ENCODE assay signal across 8 mouse cellular contexts in genomic region chr11:102578341-102579118, GRCm38 (mm10). TPM values are rescaled to one million over a fixed set of nuclear protein-coding genes. Genes with fewer than 3 reads are reported as not detected.
DNase-seq lines count a peak whose midpoint lies in the region; ATAC-seq and TF ChIP-seq lines count a peak whose summit lies in the region.

No protein-coding gene starts in this region.

- no peak for TF ChIP-seq EP300 in liver, embryonic 14.5 days (IDR thresholded peaks at IDR 0.05; ENCODE audit: low read depth)

- no peaks in the 10 kb centered on the region for H3K27me3 ChIP-seq in C2C12 (ENCODE audit: control insufficient read depth, insufficient read depth, insufficient read length)
- no peaks in the 10 kb centered on the region for H3K27me3 ChIP-seq in embryonic facial prominence, embryonic 13.5 days
- H3K27me3 ChIP-seq in heart, embryonic 10.5 days (ENCODE audit: insufficient read depth, poor library complexity, severe bottlenecking): no peaks in the 10 kb centered on the region
- H3K27me3 ChIP-seq in kidney, embryonic 14.5 days (ENCODE audit: control insufficient read depth, insufficient read depth, low read length): no peaks in the 10 kb centered on the region
- peaks cover 3% of the 10 kb centered on the region for H3K27me3 ChIP-seq in liver, embryonic 14.5 days (ENCODE audit: control insufficient read depth, insufficient read depth, low read length)
- H3K27me3 ChIP-seq in stomach, embryonic 15.5 days (replicated peaks): no peaks in the 10 kb centered on the region

- no peak overlapping the region for H3ac ChIP-seq in C2C12 (ENCODE audit: control insufficient read depth, insufficient read length, low read depth)

- no peaks in the 10 kb centered on the region for H3K79me3 ChIP-seq in C2C12 (ENCODE audit: low read depth)

- H3K9ac ChIP-seq in embryonic facial prominence, embryonic 13.5 days: peak overlapping the region; percentile 79
- H3K9ac ChIP-seq in kidney, embryonic 14.5 days (ENCODE audit: low read depth, low read length): peak overlapping the region; percentile 54; the same call in 1 of the 2 replicates
- H3K9ac ChIP-seq in liver, embryonic 14.5 days (replicated peaks): no peak overlapping the region; the same call in 1 of the 2 replicates
- H3K9ac ChIP-seq in stomach, embryonic 15.5 days: peak overlapping the region; percentile 37; the same call in 1 of the 2 replicates

- WGBS in embryonic facial prominence, embryonic 13.5 days: 7% methylated on average over 27 of the region's 27 CpGs
- 11% methylated on average over 27 of the region's 27 CpGs for WGBS in heart, embryonic 10.5 days
- 8% methylated on average over 26 of the region's 27 CpGs for WGBS in kidney, embryonic 14.5 days
- WGBS in liver, embryonic 14.5 days (ENCODE audit: insufficient replicate concordance): 5% methylated on average over 27 of the region's 27 CpGs
- WGBS in stomach, embryonic 15.5 days: 12% methylated on average over 27 of the region's 27 CpGs

- no peak overlapping the region for H3K4me3 ChIP-seq in C2C12 (ENCODE audit: insufficient read depth, poor library complexity, severe bottlenecking)
- H3K4me3 ChIP-seq in embryonic facial prominence, embryonic 13.5 days: peak overlapping the region; percentile 48
- H3K4me3 ChIP-seq in heart, embryonic 10.5 days: peak overlapping the region; percentile 55
- peak overlapping the region; percentile 36 for H3K4me3 ChIP-seq in kidney, embryonic 14.5 days (ENCODE audit: low read length)
- H3K4me3 ChIP-seq in liver, embryonic 14.5 days (ENCODE audit: insufficient read depth in 1 of 2, low read depth in 2 of 2, low read length in 2 of 2): peak overlapping the region; percentile 20 to 30
- H3K4me3 ChIP-seq in stomach, embryonic 15.5 days (replicated peaks): peak overlapping the region; percentile 40

- no peaks in the 10 kb centered on the region for H3K36me3 ChIP-seq in C2C12 (ENCODE audit: control insufficient read depth, insufficient read depth)
- no peaks in the 10 kb centered on the region for H3K36me3 ChIP-seq in embryonic facial prominence, embryonic 13.5 days
- H3K36me3 ChIP-seq in heart, embryonic 10.5 days: no peaks in the 10 kb centered on the region
- H3K36me3 ChIP-seq in kidney, embryonic 14.5 days (ENCODE audit: control insufficient read depth, insufficient read depth, low read length): no peaks in the 10 kb centered on the region
- H3K36me3 ChIP-seq in liver, embryonic 14.5 days (replicated peaks; ENCODE audit: control insufficient read depth, insufficient read depth, low read depth): no peaks in the 10 kb centered on the region
- H3K36me3 ChIP-seq in stomach, embryonic 15.5 days: no peaks in the 10 kb centered on the region

- H3K4me2 ChIP-seq in embryonic facial prominence, embryonic 13.5 days: peak overlapping the region; percentile 69
- H3K4me2 ChIP-seq in kidney, embryonic 14.5 days (replicated peaks; ENCODE audit: low read depth, low read length): peak overlapping the region; percentile 48
- peak overlapping the region; percentile 60 for H3K4me2 ChIP-seq in liver, embryonic 14.5 days (ENCODE audit: low read depth)
- H3K4me2 ChIP-seq in stomach, embryonic 15.5 days: peak overlapping the region; percentile 48

- no peaks in the 10 kb centered on the region for H3K9me3 ChIP-seq in embryonic facial prominence, embryonic 13.5 days
- H3K9me3 ChIP-seq in heart, embryonic 10.5 days: no peaks in the 10 kb centered on the region
- no peaks in the 10 kb centered on the region for H3K9me3 ChIP-seq in kidney, embryonic 14.5 days (ENCODE audit: control insufficient read depth, low read length)
- no peaks in the 10 kb centered on the region for H3K9me3 ChIP-seq in liver, embryonic 14.5 days (ENCODE audit: control insufficient read depth, low read length)
- no peaks in the 10 kb centered on the region for H3K9me3 ChIP-seq in stomach, embryonic 15.5 days

- ATAC-seq in embryonic facial prominence, embryonic 13.5 days (ENCODE audit: insufficient number of reproducible peaks, insufficient read depth, low FRiP score, low TSS enrichment, low read depth): peak; percentile 38; the same call in 1 of the 2 replicates
- ATAC-seq in kidney, embryonic 14.5 days (ENCODE audit: low FRiP score, low TSS enrichment): peak; percentile 56
- peak; percentile 43; the same call in 1 of the 2 replicates for ATAC-seq in liver, embryonic 14.5 days (ENCODE audit: insufficient read depth)
- ATAC-seq in stomach, embryonic 15.5 days (ENCODE audit: insufficient read depth, low FRiP score, low read depth): peak; percentile 47; the same call in 1 of the 2 replicates

- no peaks in the 10 kb centered on the region for H3K79me2 ChIP-seq in C2C12 (ENCODE audit: control insufficient read depth, insufficient read depth)

- DNase-seq in adrenal gland, postnatal 25 days: peak; percentile 88
- peak; percentile 93 for DNase-seq in heart, embryonic 10.5 days (ENCODE audit: low spot score)
- DNase-seq in liver, embryonic 14.5 days (ENCODE audit: low read depth in 3 of 3, low spot score in 3 of 3): peak; percentile 56 to 60 (median 56)
- peak; percentile 91 for DNase-seq in neural tube, embryonic 10.5 days (ENCODE audit: extremely low spot score, low spot score)

- H3K4me1 ChIP-seq in embryonic facial prominence, embryonic 13.5 days: peaks cover 52% of the 10 kb centered on the region
- H3K4me1 ChIP-seq in heart, embryonic 10.5 days: peaks cover 72% of the 10 kb centered on the region
- H3K4me1 ChIP-seq in kidney, embryonic 14.5 days (ENCODE audit: control insufficient read depth, insufficient read depth, low read length): peaks cover 32% of the 10 kb centered on the region
- H3K4me1 ChIP-seq in liver, embryonic 14.5 days (replicated peaks; ENCODE audit: control insufficient read depth in 2 of 2, insufficient read depth in 2 of 2, low read length in 1 of 2): 0 out of 4 replicates have a peak, but pooled peaks cover 0 to 2% of the 10 kb centered on the region in 2 experiments
- H3K4me1 ChIP-seq in stomach, embryonic 15.5 days: peaks cover 21% of the 10 kb centered on the region

- peak overlapping the region; percentile 96 for H3K27ac ChIP-seq in embryonic facial prominence, embryonic 13.5 days
- peak overlapping the region; percentile 94 for H3K27ac ChIP-seq in heart, embryonic 10.5 days
- peak overlapping the region; percentile 92 for H3K27ac ChIP-seq in kidney, embryonic 14.5 days (ENCODE audit: low read depth, low read length)
- no peak overlapping the region for H3K27ac ChIP-seq in liver, embryonic 14.5 days
- H3K27ac ChIP-seq in stomach, embryonic 15.5 days: peak overlapping the region; percentile 95

- TF ChIP-seq CTCF in C2C12 (IDR thresholded peaks at IDR 0.05; ENCODE audit: control insufficient read depth, insufficient read depth, insufficient read length): peak; percentile 64
- peak; percentile 99 for TF ChIP-seq CTCF in liver, embryonic 14.5 days (IDR thresholded peaks at IDR 0.05; ENCODE audit: low read depth)

TF ChIP-seq in C2C12, 6 proteins besides CTCF, POLR2A, EP300 and RAD21:
- no peak for TF ChIP-seq CEBPB (IDR thresholded peaks at IDR 0.05; ENCODE audit: low read depth)
- peak; percentile 28 for TF ChIP-seq MAX (IDR thresholded peaks at IDR 0.05)

RNA-seq across cellular contexts. Expression of gene Gm11627, which starts 0.7 kb away (rescaled TPM):
- 0.26 TPM for polyA plus RNA-seq in C2C12 (2012; fragmentation: generic; extraction: Trizol)
- total RNA-seq in adrenal gland, postnatal 25 days (2021): not detected in 2 replicates
- polyA plus RNA-seq in embryonic facial prominence, embryonic 13.5 days (2015; fragmentation: Nextera tagmentation; extraction: Ambion mirVana): 16.1 and 17.0 TPM in 2 replicates
- 11.6 and 13.5 TPM in 2 replicates for polyA plus RNA-seq in heart, embryonic 10.5 days (2016; fragmentation: Nextera tagmentation; extraction: Ambion mirVana)
- polyA plus RNA-seq in kidney, embryonic 14.5 days (2014; fragmentation: Nextera tagmentation; extraction: Ambion mirVana): 5.7 and 8.3 TPM in 2 replicates
- polyA plus RNA-seq in liver, embryonic 14.5 days (2012; rRNA removed): 0.08 and 0.17 TPM in 2 replicates
- not detected in 2 replicates for polyA plus RNA-seq in liver, embryonic 14.5 days (2014; fragmentation: Nextera tagmentation; extraction: Ambion mirVana)
- 19.2 TPM in 2 replicates for polyA plus RNA-seq in stomach, embryonic 15.5 days (2015; fragmentation: Nextera tagmentation; extraction: Ambion mirVana)

RNA-seq across cellular contexts. Expression of gene Gpatch8, which starts 22.3 kb away (rescaled TPM):
- polyA plus RNA-seq in C2C12 (2012; fragmentation: generic; extraction: Trizol): 7.3 TPM
- total RNA-seq in adrenal gland, postnatal 25 days (2021): 32.2 and 33.4 TPM in 2 replicates
- 84.0 and 84.7 TPM in 2 replicates for polyA plus RNA-seq in embryonic facial prominence, embryonic 13.5 days (2015; fragmentation: Nextera tagmentation; extraction: Ambion mirVana)
- 45.7 and 47.0 TPM in 2 replicates for polyA plus RNA-seq in heart, embryonic 10.5 days (2016; fragmentation: Nextera tagmentation; extraction: Ambion mirVana)
- 37.3 and 60.6 TPM in 2 replicates for polyA plus RNA-seq in kidney, embryonic 14.5 days (2014; fragmentation: Nextera tagmentation; extraction: Ambion mirVana)
- 7.5 and 7.8 TPM in 2 replicates for polyA plus RNA-seq in liver, embryonic 14.5 days (2012; rRNA removed)
- polyA plus RNA-seq in liver, embryonic 14.5 days (2014; fragmentation: Nextera tagmentation; extraction: Ambion mirVana): 14.1 and 16.4 TPM in 2 replicates
- 47.4 and 51.0 TPM in 2 replicates for polyA plus RNA-seq in stomach, embryonic 15.5 days (2015; fragmentation: Nextera tagmentation; extraction: Ambion mirVana)

RNA-seq across cellular contexts. Expression of gene Fzd2, which starts 25.7 kb away (rescaled TPM):
- 42.1 TPM for polyA plus RNA-seq in C2C12 (2012; fragmentation: generic; extraction: Trizol)
- 3.8 and 4.9 TPM in 2 replicates for total RNA-seq in adrenal gland, postnatal 25 days (2021)
- 63.0 and 67.8 TPM in 2 replicates for polyA plus RNA-seq in embryonic facial prominence, embryonic 13.5 days (2015; fragmentation: Nextera tagmentation; extraction: Ambion mirVana)
- 22.9 and 34.5 TPM in 2 replicates for polyA plus RNA-seq in heart, embryonic 10.5 days (2016; fragmentation: Nextera tagmentation; extraction: Ambion mirVana)
- 41.7 and 49.7 TPM in 2 replicates for polyA plus RNA-seq in kidney, embryonic 14.5 days (2014; fragmentation: Nextera tagmentation; extraction: Ambion mirVana)
- 0.91 and 1.1 TPM in 2 replicates for polyA plus RNA-seq in liver, embryonic 14.5 days (2012; rRNA removed)
- 0.28 and 0.47 TPM in 2 replicates for polyA plus RNA-seq in liver, embryonic 14.5 days (2014; fragmentation: Nextera tagmentation; extraction: Ambion mirVana)
- polyA plus RNA-seq in stomach, embryonic 15.5 days (2015; fragmentation: Nextera tagmentation; extraction: Ambion mirVana): 21.9 and 23.7 TPM in 2 replicates

Comparison
In these comparisons a context has a peak if more than half of its experiments do, and no peak if none do; other contexts are left out.
1. RNA of gene Fzd2, which starts 25.7 kb away (polyA plus RNA-seq): 63.0 to 67.8 TPM in embryonic facial prominence, embryonic 13.5 days, 42.1 TPM in C2C12 (single experiment), 41.7 to 49.7 TPM in kidney, embryonic 14.5 days, 22.9 to 34.5 TPM in heart, embryonic 10.5 days and 21.9 to 23.7 TPM in stomach, embryonic 15.5 days; 0.28 to 1.1 TPM in liver, embryonic 14.5 days; every median in the first group is over 10 times any median in the second.
2. Peak in every context shown above with its lines, with median percentiles within 50 percentile points of each other: DNase-seq, ATAC-seq and H3K4me2 ChIP-seq.